Mouse (Mus musculus): ENCODE data around the gene Sv2b.

Gene Sv2b

DNA sequence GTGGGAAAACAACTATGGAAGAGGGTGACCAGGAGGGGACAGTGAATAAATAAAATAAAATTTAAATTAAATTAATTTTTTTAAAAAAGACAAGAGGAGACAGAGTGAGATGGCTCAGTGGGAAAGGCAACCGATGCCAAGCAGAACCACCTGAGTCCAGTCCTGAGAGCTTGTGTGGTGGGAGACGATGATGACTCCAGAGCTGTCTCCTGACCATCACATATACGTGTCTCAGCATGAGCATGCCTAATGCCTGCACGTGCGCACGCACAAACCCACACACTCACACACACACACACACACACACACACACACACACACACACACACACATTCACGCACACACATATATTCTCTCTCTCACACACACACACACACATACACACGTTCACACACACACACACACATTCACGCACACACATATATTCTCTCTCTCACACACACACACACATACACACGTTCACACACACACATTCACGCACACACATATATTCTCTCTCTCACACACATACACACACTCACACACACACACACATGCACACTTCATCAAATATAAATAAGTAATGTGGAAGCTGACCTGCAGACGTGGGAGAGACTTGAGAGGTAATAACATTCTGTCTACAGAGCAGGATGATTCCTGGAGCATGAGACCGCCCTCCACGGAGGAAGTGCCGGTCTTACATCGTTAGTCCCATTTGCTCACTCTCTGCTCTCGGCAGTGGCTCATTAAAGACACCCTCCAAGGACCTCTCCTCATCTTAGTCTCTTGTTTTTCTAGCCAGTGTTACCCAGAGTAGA is 206.3 kb downstream of the Sv2b start:
- no peak for DNase-seq (ENCODE audit: low spot score)

- no peak for DNase-seq (ENCODE audit: low spot score)
Measured at GRCm38 (mm10) chr7:75085473-75085872, 223.6 kb downstream of the Sv2b start.

DNA sequence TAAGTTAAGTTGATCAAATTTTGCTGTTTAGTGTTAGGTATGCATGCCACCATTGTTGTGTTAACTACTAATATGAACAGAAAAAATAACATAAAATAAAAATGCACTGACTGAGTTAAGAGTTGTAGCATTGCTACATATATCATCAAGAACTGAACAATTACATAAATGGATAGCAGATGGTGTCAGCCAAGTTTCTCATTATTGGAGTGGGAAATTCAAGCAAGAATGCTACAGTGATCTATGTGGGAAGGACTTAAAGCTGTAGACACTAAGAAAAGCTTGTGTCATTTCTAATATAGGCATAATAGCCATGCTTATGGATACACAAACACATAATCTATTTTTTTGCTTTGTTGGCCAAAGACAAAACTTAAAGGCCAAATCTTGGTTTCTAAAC is 228.9 kb downstream of the Sv2b start:
- no peak for DNase-seq (ENCODE audit: low spot score)

- DNase-seq (ENCODE audit: low spot score): no peak
Measured at GRCm38 (mm10) chr7:75077560-75078208, 231.4 kb downstream of the Sv2b start.
